Mouse (Mus musculus) Patski (cell line): ENCODE results near the gene Olfr129. TPM values are rescaled to one million over a fixed set of nuclear protein-coding genes. Genes with fewer than 3 reads are reported as not detected.

ENCODE experiments used
- ATAC-seq: fragments of 100-300 bp; one replicate; pipeline ENCODE4 v1.8.0; 2021
- CTCF ChIA-PET: fragments of 350-600 bp; sonication (Branson Sonifier 250); formaldehyde crosslinking; loops from one replicate; lab custom pipeline; 2022; ENCODE audit warnings: inconsistent platforms; lab: Charles Lee
- POLR2A ChIA-PET: fragments of 350-600 bp; sonication (Branson Sonifier 250); formaldehyde crosslinking; loops from one replicate; lab custom pipeline; 2022; ENCODE audit warnings: antibody characterized with exemption, inconsistent platforms; lab: Charles Lee
- DNase-seq: peaks from one replicate; pipeline ENCODE4 v3.0.0-alpha.2; 2011; ENCODE audit warnings: low read depth, low spot score
- H3K27me3 ChIP-seq: fragments of 371-371 bp; one replicate; pipeline ENCODE4 v1.5.1; 2021
- CTCF ChIP-seq: fragments of 100-300 bp; IDR thresholded peaks from one replicate; pipeline ENCODE4 v1.5.1; 2021
- in situ Hi-C: fragments of 300-500 bp; cut with MboI; formaldehyde crosslinking; loops from 3 replicates; pipeline ENCODE4 v1.11.1; 2018; ENCODE audit warnings: low pct_unique_long_range_greater_than_20kb, mixed read lengths
- polyA plus RNA-seq: library from polyadenylated mRNA; unstranded; gene quantifications from one replicate; pipeline ENCODE4 v1.2.3, GENCODE M21; 2021

Gene Olfr129
- not detected for polyA plus RNA-seq

DNA sequence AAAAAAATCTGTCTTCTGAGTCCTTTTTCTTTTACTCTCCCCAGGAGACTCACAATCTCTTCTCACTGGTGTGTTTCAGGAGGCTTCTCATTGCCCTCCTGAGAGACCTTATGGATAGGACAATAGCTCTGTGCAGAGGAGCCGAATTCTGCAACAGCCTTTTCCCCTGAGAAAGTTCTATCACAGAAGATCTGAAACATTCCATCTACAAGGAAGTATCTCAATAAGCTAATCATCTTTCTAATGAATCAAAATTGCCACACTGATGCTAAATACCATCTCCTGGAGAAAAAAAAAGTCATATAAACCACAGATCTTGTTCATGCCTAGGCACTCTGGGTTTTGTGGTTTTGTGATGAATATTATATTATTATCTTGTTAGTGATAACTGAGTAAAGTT, at the start of gene Olfr129:
Gene Olfr129 (minus strand): TSS at position 101 of the 400 bp plus-strand sequence.
- ChIA-PET POLR2A (no interaction called here), CTCF (no interaction called here)
- DNase-seq (no peak), ATAC-seq (no peak)
- in situ Hi-C loops = no loop called here
- TF ChIP-seq CTCF = no peak
- no peaks in the 10 kb centered on the region for H3K27me3 ChIP-seq

DNA sequence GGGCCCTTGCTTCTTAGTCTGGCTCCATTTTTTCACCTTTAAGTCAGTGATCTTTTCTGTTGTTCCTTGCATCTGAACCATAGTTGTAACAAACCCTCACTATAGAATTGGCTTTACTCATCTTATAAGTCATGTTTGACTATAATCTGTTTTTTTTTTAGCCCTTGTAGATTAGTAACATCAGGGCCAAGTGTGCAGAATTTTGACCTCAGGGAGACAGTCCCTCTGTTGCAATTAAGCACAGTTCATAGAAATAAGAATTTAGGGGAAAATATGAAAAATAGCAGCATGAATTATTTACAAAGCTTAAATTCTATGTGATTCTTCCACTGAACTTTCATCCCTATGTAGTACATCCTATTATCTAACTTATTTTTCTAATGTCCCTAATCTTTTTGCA, 28.7 kb upstream of the Olfr129 start, which contains the start of gene Olfr131:
Gene Olfr131 (minus strand): TSS at position 101 of the 400 bp plus-strand sequence.
- in situ Hi-C loops = no loop called here
- POLR2A ChIA-PET = no interaction called here
- no peaks in the 10 kb centered on the region for H3K27me3 ChIP-seq
- no peak for TF ChIP-seq CTCF
- CTCF ChIA-PET = no interaction called here
- ATAC-seq (no peak), DNase-seq (no peak)

DNA sequence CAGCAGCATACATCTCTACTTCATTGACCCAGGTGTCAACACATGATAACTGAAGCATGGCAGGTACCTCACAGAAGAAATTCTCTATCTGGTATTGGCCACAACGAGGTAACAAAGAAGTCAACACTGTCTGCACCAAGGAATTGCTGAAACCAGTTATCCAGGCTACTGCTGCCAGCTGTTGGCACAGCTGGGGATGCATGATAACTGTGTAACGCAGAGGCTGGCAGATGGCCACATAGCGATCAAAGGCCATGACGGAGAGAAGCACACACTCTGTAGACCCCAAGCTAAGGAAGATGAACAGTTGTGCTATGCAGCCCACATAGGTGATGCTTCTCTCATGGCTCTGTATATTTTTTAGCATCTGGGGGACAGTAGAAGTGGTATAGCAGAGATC, 22.5 kb upstream of the Olfr129 start:
- no peak for TF ChIP-seq CTCF
- in situ Hi-C loops = no loop called here

DNA sequence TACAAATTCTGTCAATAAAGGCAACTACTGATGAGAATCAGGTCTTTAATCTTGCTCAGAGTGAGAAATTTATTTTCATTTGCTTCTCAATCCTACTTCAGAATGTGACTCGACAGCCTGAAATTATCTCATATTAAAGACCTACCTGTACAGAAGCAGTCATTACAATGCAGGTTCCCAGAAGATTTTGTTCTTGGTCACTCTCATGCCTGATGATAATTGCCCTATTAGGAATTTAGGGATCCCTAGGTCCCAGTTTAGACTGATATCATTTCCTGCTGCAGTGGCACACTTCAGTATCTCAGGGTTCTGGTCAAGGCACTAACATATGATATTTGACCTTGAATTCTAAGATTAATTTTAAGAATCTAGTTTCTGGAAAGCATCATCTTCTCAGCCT, 3.7 kb upstream of the Olfr129 start, which contains the start of gene Olfr130:
Gene Olfr130 (plus strand): TSS at position 301 of the 400 bp plus-strand sequence.
- no peak for TF ChIP-seq CTCF
- CTCF ChIA-PET = no interaction called here
- no peak for DNase-seq
- ATAC-seq = no peak
- POLR2A ChIA-PET = no interaction called here
- no peaks in the 10 kb centered on the region for H3K27me3 ChIP-seq
- in situ Hi-C loops = no loop called here

More for the DNA sequence above, 22.5 kb upstream of the Olfr129 start:
- ATAC-seq (no peak), DNase-seq (no peak)
- ChIA-PET POLR2A (no interaction called here), CTCF (no interaction called here)
- H3K27me3 ChIP-seq = no peaks in the 10 kb centered on the region

DNA sequence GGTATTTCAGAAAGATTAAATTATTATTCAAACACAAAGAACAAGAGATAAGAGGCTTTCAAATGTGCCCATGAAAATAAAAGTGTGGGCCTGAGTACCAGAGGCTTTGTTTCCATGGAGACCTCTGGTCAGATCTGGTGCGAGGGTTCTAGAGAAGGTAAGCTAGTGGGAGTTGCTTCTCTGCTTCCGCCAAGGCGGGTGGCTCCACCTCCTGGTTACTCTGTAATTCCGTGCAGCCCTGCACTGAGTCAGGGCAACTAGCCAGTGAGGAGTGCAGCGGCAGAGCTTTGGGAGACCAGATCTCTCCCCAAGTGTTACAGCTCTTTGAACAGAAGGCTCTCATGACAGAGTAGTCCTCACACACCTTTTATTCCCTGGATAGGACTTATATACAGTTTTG, 33.6 kb downstream of the Olfr129 start:
- no peak for ATAC-seq
- ChIA-PET POLR2A (no interaction called here), CTCF (no interaction called here)
- no peak for TF ChIP-seq CTCF
- DNase-seq = no peak
- in situ Hi-C loops = no loop called here
- no peaks in the 10 kb centered on the region for H3K27me3 ChIP-seq

DNA sequence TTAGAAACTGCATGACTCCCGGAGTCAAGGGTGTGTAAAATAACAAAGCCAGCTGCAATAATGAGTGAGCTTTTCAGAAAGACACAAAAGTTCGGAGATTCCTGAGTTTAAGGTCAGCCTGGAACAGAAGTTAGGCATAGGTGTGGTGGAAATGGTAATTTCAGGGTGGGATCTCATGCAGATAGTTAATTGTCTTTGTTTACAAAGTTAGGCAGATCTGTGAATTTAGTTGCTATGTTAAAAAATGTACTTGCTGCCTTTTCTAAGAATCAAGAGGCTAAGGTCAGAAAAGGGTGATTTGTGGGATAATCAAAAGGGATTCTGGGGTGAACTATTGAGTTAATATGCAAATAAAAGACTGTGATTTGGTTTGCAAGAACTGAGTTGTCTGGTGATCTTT, 43.5 kb downstream of the Olfr129 start:
- ATAC-seq (no peak), DNase-seq (no peak)
- in situ Hi-C loops = no loop called here
- H3K27me3 ChIP-seq = no peaks in the 10 kb centered on the region
- no peak for TF ChIP-seq CTCF
- ChIA-PET POLR2A (no interaction called here), CTCF (no interaction called here)

DNA sequence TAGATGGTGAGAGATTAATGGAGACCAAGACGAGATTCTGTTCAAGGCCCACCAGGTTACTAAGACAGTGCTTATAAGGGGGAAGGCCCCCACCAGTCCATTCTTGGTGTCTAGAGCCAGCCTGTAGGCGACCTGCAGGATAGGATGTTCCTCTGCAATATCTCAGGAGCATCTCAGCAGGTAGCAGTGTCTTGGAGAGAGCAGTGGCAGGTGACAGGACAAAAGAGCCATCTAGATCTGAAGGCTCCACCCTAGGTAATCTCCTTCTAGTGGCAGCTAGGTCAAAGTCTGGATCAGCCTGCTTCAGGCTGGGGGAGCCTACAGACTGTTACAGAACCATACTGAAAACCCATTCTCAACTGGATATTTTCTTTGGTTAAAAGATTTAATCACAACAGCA, 54.9 kb downstream of the Olfr129 start:
- ChIA-PET POLR2A (no interaction called here), CTCF (no interaction called here)
- DNase-seq (no peak), ATAC-seq (no peak)
- no peaks in the 10 kb centered on the region for H3K27me3 ChIP-seq
- TF ChIP-seq CTCF = no peak
- in situ Hi-C loops = no loop called here

Other genes with a start within 250 kb of the Olfr129 start
- not detected for gene Olfr125, start 227.1 kb downstream of the Olfr129 start, polyA plus RNA-seq
- gene Olfr126, start 212.6 kb downstream of the Olfr129 start, polyA plus RNA-seq = not detected
- 0.08 TPM for gene Olfr127, start 159.6 kb downstream of the Olfr129 start, polyA plus RNA-seq
- not detected for gene Olfr128, start 139.5 kb downstream of the Olfr129 start, polyA plus RNA-seq
- gene Olfr761, start 107.0 kb downstream of the Olfr129 start, polyA plus RNA-seq = not detected
- not detected for gene Olfr130, start 3.8 kb upstream of the Olfr129 start, polyA plus RNA-seq
- gene Olfr131, start 28.6 kb upstream of the Olfr129 start, polyA plus RNA-seq = not detected
- gene Olfr132, start 74.4 kb upstream of the Olfr129 start, polyA plus RNA-seq = not detected
- gene Olfr133, start 85.2 kb upstream of the Olfr129 start, polyA plus RNA-seq = not detected
- not detected for gene Olfr134, start 111.3 kb upstream of the Olfr129 start, polyA plus RNA-seq
- not detected for gene Olfr135, start 144.3 kb upstream of the Olfr129 start, polyA plus RNA-seq
- gene Olfr138, start 201.0 kb upstream of the Olfr129 start, polyA plus RNA-seq = not detected
- not detected for gene Olfr137, start 247.5 kb upstream of the Olfr129 start, polyA plus RNA-seq